Mouse (Mus musculus) myocyte (in vitro differentiated cells): ENCODE results near the gene Tbc1d30. TPM values are rescaled to one million over a fixed set of nuclear protein-coding genes. Genes with fewer than 3 reads are reported as not detected.

Source experiments
- H3K27me3 ChIP-seq: one replicate; pipeline ENCODE4 v1.6.1; 2011; ENCODE audit not compliant: control insufficient read depth, insufficient read depth, insufficient read length
- H3K36me3 ChIP-seq: one replicate; pipeline ENCODE4 v1.6.1; 2011; ENCODE audit not compliant: control insufficient read depth, insufficient read depth
- H3K4me2 ChIP-seq: one replicate; pipeline ENCODE4 v1.6.1; 2011; ENCODE audit warnings: low read depth, control low read depth
- H3K4me3 ChIP-seq: one replicate; pipeline ENCODE4 v1.5.1; 2011; ENCODE audit warnings: mild to moderate bottlenecking, control low read depth, moderate library complexity
- H3K79me2 ChIP-seq: one replicate; pipeline ENCODE4 v1.6.1; 2011; ENCODE audit not compliant: control insufficient read depth, insufficient read depth
- H3ac ChIP-seq: one replicate; pipeline ENCODE4 v1.6.1; 2011; ENCODE audit not compliant: control insufficient read depth, insufficient read length
- CEBPB ChIP-seq: IDR thresholded peaks from 2 replicates; pipeline ENCODE4 v1.6.1; 2011; ENCODE audit warnings: mild to moderate bottlenecking, moderate library complexity; ENCODE audit not compliant: poor library complexity, insufficient read depth, severe bottlenecking
- E2F4 ChIP-seq: IDR thresholded peaks from one replicate; pipeline ENCODE4 v1.6.1; 2011; ENCODE audit warnings: mild to moderate bottlenecking, control low read depth, moderate library complexity; ENCODE audit not compliant: insufficient read depth
- MAX ChIP-seq: IDR thresholded peaks from one replicate; pipeline ENCODE4 v1.6.1; 2011; ENCODE audit warnings: low read depth, mild to moderate bottlenecking, control low read depth
- MYOD1 ChIP-seq, 3 experiments: IDR thresholded peaks; one replicate each; pipeline ENCODE4 v1.6.1; 2011; ENCODE audit warnings: control low read depth in 2 of 3, low read depth in 2 of 3, mild to moderate bottlenecking in 2 of 3, moderate library complexity in 1 of 3; ENCODE audit not compliant: insufficient read length in 2 of 3, control insufficient read depth in 1 of 3
- MYOG ChIP-seq, 3 experiments: IDR thresholded peaks; one replicate each; pipeline ENCODE4 v1.6.1; 2011; ENCODE audit warnings: control low read depth in 2 of 3, low read depth in 2 of 3, mild to moderate bottlenecking in 2 of 3; ENCODE audit not compliant: insufficient read length in 2 of 3, control insufficient read depth in 1 of 3, insufficient read depth in 1 of 3
- POLR2A ChIP-seq: IDR thresholded peaks from one replicate; pipeline ENCODE4 v1.6.1; 2011; ENCODE audit warnings: low read depth, mild to moderate bottlenecking, control low read depth, moderate library complexity; ENCODE audit not compliant: insufficient read length
- POLR2AphosphoS2 ChIP-seq: IDR thresholded peaks from one replicate; pipeline ENCODE4 v1.6.1; 2011; ENCODE audit warnings: low read depth, control low read depth; ENCODE audit not compliant: insufficient read length
- REST ChIP-seq: IDR thresholded peaks from one replicate; pipeline ENCODE4 v1.6.1; 2011; ENCODE audit warnings: mild to moderate bottlenecking, control low read depth, moderate library complexity; ENCODE audit not compliant: insufficient read depth, insufficient read length
- SRF ChIP-seq: IDR thresholded peaks from one replicate; pipeline ENCODE4 v1.6.1; 2011; ENCODE audit warnings: low read depth; ENCODE audit not compliant: control insufficient read depth, insufficient read length
- TCF12 ChIP-seq: IDR thresholded peaks from one replicate; pipeline ENCODE4 v1.6.1; 2011; ENCODE audit warnings: mild to moderate bottlenecking, control low read depth; ENCODE audit not compliant: poor library complexity, insufficient read depth, severe bottlenecking
- TCF3 ChIP-seq: IDR thresholded peaks from one replicate; pipeline ENCODE4 v1.6.1; 2011; ENCODE audit warnings: low read depth, control low read depth; ENCODE audit not compliant: insufficient read length
- USF1 ChIP-seq: IDR thresholded peaks from one replicate; pipeline ENCODE4 v1.6.1; 2011; ENCODE audit warnings: low read depth, mild to moderate bottlenecking, control low read depth, moderate library complexity
- polyA plus RNA-seq: library from polyadenylated mRNA; unstranded; fragments of >200 nt; fragmentation: generic; extraction: Trizol; gene quantifications from one replicate; pipeline ENCODE4 v1.2.1, GENCODE M21; 2012; ENCODE audit warnings: missing spikeins

The Tbc1d30 gene
- polyA plus RNA-seq, 1 experiment: not detected

GRCm38 (mm10) chr10:121363201-121363600 is 12.1 kb upstream of the Tbc1d30 start:
- Histone ChIP-seq H3ac (no peak overlapping the region), H3K4me2 (no peak overlapping the region), H3K4me3 (no peak overlapping the region), H3K36me3 (no peaks in the 10 kb centered on the region), H3K27me3 (peaks cover 11% of the 10 kb centered on the region), H3K79me2 (peaks cover 29% of the 10 kb centered on the region)
- no peak for TF ChIP-seq TCF3
- TF ChIP-seq CEBPB: no peak
- no peak for TF ChIP-seq MAX
- TF ChIP-seq MYOG (IDR thresholded peaks at IDR 0.05; ENCODE audit: control insufficient read depth in 1 of 3, insufficient read depth in 1 of 3, insufficient read length in 2 of 3, low read depth in 2 of 3): no peak
- TF ChIP-seq MYOD1 (IDR thresholded peaks at IDR 0.05; ENCODE audit: control insufficient read depth in 1 of 3, insufficient read length in 2 of 3, low read depth in 2 of 3): no peak
- TF ChIP-seq TCF12: no peak
- no peak for TF ChIP-seq REST
- TF ChIP-seq E2F4: no peak
- no peak for TF ChIP-seq POLR2A
- TF ChIP-seq USF1: no peak
- TF ChIP-seq SRF: no peak

- Histone ChIP-seq H3K36me3 (no peaks in the 10 kb centered on the region), H3K4me2 (no peak overlapping the region), H3K79me2 (peaks cover under 1% of the 10 kb centered on the region), H3K4me3 (no peak overlapping the region), H3K27me3 (peaks cover 16% of the 10 kb centered on the region), H3ac (no peak overlapping the region)
- TF ChIP-seq POLR2AphosphoS2: no peak
- TF ChIP-seq MYOG (IDR thresholded peaks at IDR 0.05; ENCODE audit: control insufficient read depth in 1 of 3, insufficient read depth in 1 of 3, insufficient read length in 2 of 3, low read depth in 2 of 3): no peak
- TF ChIP-seq TCF3: no peak
- TF ChIP-seq E2F4: no peak
- TF ChIP-seq POLR2A: no peak
- no peak for TF ChIP-seq MYOD1 (IDR thresholded peaks at IDR 0.05; ENCODE audit: control insufficient read depth in 1 of 3, insufficient read length in 2 of 3, low read depth in 2 of 3)
- no peak for TF ChIP-seq CEBPB
- no peak for TF ChIP-seq REST
- no peak for TF ChIP-seq MAX
- no peak for TF ChIP-seq TCF12
Measured at GRCm38 (mm10) chr10:121360358-121360757, 9.3 kb upstream of the Tbc1d30 start.

- Histone ChIP-seq H3K27me3 (peaks cover 16% of the 10 kb centered on the region), H3K4me3 (no peak overlapping the region), H3ac (no peak overlapping the region), H3K4me2 (peak overlapping the region; percentile 12), H3K79me2 (no peaks in the 10 kb centered on the region), H3K36me3 (no peaks in the 10 kb centered on the region)
- TF ChIP-seq REST (no peak), MYOD1 (IDR thresholded peaks at IDR 0.05; ENCODE audit: control insufficient read depth in 1 of 3, insufficient read length in 2 of 3, low read depth in 2 of 3) (no peak), MAX (no peak), TCF3 (no peak), MYOG (IDR thresholded peaks at IDR 0.05; ENCODE audit: control insufficient read depth in 1 of 3, insufficient read depth in 1 of 3, insufficient read length in 2 of 3, low read depth in 2 of 3) (no peak), USF1 (no peak), E2F4 (no peak), CEBPB (no peak), POLR2AphosphoS2 (no peak), TCF12 (no peak), POLR2A (no peak)
Measured at GRCm38 (mm10) chr10:121351692-121352290, 713 bp upstream of the Tbc1d30 start.

GRCm38 (mm10) chr10:121350357-121351065 is 567 bp downstream of the Tbc1d30 start:
- Histone ChIP-seq H3K4me2 (no peak overlapping the region), H3K4me3 (no peak overlapping the region), H3K27me3 (peaks cover 16% of the 10 kb centered on the region), H3K36me3 (no peaks in the 10 kb centered on the region), H3ac (no peak overlapping the region), H3K79me2 (no peaks in the 10 kb centered on the region)
- TF ChIP-seq MYOD1 (IDR thresholded peaks at IDR 0.05; ENCODE audit: control insufficient read depth in 1 of 3, insufficient read length in 2 of 3, low read depth in 2 of 3): peak in 1 of 3 experiments; percentile 12
- peak in 1 of 3 experiments; percentile 18 for TF ChIP-seq MYOG (IDR thresholded peaks at IDR 0.05; ENCODE audit: control insufficient read depth in 1 of 3, insufficient read depth in 1 of 3, insufficient read length in 2 of 3, low read depth in 2 of 3)
- no peak for TF ChIP-seq MAX
